Mouse (Mus musculus) heart, postnatal 0 days (tissue): Measurements from ENCODE around the gene Ell.

Source experiments
- CTCF ChIP-seq: IDR thresholded peaks from 2 replicates; pipeline ENCODE4 v1.5.1; 2016; ENCODE audit warnings: antibody characterized with exemption, control low read depth, low read depth
- EP300 ChIP-seq: IDR thresholded peaks from 2 replicates; pipeline ENCODE4 v1.6.1; 2016; ENCODE audit warnings: antibody characterized with exemption, low read depth

DNA sequence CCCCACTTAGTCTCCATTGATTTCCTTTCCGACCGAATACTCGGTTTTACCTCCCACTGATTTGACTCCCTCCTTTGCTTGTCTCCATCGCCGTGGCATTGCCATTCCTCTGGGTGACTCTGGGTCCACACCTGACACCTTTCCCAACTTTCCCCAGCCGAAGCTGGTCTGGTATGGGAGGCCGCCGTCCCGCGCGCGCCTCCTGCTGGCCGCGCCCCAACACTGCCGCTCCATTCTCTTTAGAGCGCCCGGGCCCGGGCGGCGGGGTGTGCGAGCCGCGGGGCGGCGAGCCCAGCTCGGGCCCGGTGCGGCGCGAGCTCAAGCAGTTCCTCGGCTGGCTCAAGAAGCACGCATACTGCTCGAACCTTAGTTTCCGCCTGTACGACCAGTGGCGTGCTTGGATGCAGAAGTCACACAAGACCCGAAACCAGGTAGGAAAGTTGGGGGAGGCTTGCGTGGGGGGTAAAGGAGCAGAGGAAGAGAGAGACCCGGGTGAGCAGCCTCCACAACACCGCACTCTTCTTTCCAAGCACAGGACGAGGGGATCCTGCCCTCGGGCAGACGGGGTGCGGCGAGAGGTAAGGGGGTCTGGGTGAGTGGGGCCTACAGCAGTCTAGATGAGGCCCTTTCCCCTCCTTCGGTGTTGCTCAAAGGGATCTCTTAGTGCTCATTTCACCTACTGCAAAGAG is 36.1 kb upstream of the Ell start:
- TF ChIP-seq CTCF: peak; percentile 81
- TF ChIP-seq EP300: no peak
